Mouse (Mus musculus): ENCODE results near the gene Samd7.
"Not testable (repeated sequence)": the region's sequence is repeated elsewhere in the genome, so short reads cannot be mapped to it uniquely, and the experiment has no call there.

The Samd7 gene

DNA sequence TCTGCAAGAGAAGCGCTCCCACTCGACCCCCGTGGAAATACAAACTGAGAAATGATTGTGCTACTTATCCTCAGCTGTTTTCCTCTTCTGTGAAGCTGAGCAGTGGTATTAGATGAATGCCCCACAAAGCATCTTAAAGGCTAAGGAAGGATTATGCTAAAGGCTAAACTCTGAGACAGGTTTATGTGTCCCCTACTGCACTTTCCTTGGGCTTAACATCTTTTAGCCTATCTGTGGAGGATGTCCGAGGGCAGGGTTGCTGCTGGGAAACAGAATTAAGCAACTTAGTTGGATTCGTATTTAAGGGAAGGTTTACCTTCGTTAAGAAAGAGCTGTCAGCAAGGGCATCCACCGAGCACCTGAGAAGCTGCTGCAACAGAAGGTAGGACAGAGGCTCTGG, at the start of gene Samd7:
Gene Samd7, plus strand, starts transcription at position 288 of the 400 bp plus-strand sequence.
- DNase-seq: no peak

DNA sequence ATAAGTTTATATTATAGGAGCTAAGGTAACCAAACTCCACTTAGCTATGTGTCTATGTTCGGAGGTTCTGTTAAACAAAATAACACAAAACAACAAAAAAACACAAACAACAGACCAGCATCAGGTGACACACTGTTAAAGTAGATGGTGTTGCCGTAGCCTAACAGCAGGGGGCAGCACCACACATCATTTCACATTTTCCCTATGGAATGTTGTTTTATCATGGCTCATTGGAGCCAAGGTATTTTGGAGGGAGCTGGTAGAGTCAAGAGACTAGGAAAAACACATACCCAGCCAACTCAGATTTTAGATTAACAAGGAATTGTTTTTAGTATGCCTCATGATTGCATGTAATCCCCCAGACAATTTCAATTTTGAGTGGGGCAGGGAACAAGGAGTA, 49.7 kb upstream of the Samd7 start:
- peak; percentile 14 for DNase-seq

DNA sequence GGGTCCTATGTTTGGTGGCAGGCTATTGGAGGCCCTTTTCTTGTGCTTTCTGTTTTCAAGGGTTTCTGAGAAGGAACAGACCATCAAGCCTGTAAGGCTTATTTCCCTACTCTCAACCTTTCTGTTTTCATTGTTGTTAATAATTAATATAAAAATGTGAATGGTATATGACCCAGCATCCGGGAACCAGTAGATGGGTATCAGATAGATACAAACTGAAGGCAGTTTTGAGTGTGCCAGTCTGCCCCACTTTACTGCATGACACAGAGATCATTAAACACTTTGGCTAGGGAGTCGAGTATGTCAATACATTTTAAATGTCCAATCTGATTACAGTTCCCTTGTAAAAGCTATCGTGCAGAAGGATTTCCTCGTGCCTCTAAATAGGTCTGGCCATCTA, 48.2 kb upstream of the Samd7 start:
- no peak for DNase-seq

DNA sequence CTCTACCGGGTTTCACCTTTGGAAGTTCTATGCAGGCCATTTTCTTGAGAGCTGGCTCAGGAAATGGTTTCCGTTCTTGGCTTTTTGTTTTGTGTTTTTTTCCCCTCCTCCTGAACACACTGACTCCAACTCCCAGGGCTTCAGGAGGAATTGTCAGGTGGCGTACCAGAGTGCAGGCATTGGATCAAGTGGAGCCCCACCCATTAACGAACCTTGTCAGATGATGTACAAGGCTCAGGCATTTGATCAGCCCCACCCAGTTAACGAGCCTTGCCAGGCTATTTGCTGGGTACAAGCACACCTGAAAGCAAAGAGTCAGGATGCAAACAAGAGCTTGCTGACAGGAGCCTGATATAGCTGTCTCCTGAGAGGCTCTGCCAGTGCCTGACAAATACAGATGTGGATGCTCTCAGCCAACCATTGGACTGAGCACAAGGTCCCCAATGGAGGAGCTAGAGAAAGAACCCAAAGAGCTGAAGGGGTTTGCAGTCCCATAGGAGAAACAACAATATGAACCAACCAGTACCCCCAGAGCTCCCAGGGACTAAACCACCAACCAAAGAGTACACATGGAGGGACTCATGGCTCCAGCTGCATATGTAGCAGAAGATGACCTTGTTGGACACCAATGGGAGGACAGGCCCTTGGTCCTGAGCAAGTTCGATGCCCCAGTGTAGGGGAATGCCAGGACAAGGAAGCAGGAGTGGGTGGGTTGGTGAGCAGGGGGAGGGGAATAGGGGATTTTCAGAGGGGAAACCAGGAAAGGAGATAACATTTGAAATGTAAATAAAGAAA, 46.2 kb upstream of the Samd7 start, which contains the start of gene Lrrc31:
Gene Lrrc31, minus strand, starts transcription at position 133 of the 795 bp plus-strand sequence.
- not testable (repeated sequence) for DNase-seq

DNA sequence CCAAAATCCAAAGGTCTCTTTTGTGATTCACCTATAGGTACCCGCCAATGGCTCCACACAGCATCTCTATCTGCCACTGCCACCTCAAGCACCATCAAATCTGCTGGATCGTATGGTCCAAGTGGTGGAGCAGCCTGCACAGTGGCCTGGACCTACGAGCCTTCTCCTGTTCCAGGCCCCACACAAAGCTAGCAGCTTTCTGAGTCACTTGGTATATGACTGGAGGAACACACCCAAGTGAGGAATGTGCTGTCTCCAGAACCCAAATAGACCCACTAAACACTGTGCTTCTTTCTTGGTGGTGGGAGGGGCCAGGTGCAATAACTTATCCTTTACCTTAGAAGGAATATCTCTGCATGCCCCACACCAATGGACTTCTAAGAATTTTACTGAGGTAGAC, 40.1 kb upstream of the Samd7 start:
- no peak for DNase-seq

DNA sequence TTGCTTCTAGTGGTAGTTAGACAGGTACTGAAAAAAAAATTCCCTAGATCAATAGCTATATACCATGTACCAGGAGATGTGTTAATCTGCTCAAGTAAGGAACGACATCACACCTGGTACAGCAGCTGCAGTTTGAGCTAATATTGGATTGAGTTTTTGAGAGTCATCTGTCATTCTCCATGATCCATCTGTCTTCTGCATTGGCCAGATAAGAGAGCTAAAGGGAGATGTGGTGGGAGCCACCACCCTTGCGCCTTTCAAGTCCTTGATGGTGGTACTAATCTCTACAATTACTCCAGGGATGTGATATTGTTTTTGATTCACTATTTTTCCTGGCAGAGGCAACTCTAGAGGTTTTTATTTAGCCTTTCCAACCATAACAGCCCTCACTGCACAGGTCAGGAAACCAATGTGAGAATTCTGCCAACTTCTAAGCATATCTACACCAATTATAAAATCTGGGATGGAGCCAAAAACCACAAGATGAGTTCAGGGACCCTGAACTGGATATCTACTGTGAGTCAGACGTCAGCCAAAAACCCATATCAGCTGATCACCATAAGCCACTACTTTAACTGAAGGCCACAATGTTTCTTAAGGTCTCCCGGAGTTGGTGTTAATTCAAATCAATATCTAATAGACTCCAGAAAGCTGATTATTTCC, 39.3 kb upstream of the Samd7 start:
- DNase-seq: no peak

DNA sequence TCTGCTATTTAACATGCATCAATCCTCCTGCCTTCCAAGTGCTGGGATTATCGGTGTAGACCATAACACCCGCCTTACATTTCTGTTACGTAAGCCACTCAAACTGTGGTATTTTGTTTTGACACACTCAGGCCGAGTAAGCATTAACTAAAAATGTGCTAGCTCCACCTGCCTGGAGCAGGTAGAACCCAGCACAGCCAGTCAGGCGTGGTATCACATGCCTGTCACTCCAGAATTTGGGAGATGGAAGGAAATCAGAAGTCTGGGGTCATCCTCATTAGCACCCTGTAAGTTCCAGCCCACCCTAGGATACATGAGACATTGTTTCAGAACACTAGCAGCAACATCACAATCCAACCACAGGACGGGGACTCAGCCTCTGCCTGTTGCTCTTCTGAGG, 35.9 kb upstream of the Samd7 start:
- no peak for DNase-seq

DNA sequence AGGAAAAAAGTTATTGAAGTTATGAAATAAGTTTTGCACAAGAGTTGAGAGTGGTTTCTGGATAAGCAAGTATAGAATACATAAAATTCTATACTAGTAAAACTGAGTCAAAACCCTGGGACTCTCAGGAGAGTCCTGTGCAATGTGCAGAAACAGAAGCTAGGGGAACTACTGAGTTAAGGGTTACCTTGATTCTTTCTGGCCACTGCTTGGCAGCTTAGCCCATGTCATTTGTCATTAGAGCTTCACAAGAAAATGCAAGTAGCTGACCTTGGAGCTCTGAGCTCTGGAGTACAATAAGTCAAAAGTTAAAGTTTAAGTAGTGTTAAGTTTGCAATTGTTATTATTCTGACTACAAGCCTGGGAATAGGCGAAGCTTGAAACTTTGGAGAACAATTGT, 32.8 kb upstream of the Samd7 start:
- DNase-seq: no peak

DNA sequence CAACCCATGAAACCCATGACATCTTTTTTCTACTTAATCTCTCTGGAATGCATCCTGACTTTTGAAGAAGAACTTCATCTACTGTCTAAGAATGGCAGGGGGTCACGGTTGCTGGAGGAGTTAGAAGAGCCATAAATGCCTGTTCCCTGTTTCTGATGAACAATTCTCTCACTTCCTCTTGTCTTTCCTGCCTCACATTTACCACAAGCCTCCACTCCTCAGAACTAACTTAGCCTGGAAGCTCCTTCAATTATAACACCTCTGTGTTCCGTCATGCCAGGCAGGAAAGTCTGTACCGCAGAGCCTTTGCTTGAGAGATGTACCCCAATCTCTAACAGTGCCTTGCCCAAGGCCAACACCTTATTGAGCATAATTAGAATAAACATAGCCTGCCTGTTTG, 27.4 kb upstream of the Samd7 start:
- DNase-seq: no peak

DNA sequence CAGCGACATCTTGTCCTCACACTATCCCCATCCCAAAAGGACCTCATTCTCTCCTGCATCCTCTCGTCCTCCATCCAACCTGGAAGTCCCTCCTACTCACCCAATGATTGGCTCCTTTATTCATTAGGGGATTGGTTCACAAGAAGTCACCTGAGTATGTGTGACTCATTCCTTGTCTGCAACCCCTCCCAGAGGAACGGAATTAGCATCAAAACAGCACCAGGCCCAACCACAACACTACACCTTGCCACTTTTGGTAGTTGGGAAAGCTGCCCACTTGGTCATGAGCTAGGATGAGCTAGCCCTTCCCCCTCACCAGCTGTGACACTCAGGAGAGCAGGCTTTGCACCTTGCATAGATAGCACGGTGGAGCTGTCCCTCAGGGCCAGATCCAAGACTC, 24.1 kb upstream of the Samd7 start:
- no peak for DNase-seq

DNA sequence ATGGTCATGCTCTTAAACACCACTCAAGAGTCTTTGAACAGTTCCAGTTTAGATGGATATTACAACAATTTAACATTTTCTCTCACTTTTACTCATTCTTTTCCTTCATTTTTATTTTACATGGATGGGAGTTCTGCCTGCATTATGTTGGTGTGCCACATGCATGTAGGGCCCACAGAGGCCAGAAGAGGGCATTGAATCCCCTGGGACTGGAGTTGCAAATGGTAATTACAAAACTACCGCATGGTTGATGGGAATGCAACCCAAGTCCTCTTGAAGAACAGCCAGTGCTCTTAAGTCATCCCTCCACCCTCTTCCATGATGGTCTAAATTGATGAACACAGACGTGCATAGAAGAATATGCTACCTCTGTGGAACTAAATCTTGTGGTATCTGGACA, 23.6 kb upstream of the Samd7 start:
- DNase-seq: no peak

DNA sequence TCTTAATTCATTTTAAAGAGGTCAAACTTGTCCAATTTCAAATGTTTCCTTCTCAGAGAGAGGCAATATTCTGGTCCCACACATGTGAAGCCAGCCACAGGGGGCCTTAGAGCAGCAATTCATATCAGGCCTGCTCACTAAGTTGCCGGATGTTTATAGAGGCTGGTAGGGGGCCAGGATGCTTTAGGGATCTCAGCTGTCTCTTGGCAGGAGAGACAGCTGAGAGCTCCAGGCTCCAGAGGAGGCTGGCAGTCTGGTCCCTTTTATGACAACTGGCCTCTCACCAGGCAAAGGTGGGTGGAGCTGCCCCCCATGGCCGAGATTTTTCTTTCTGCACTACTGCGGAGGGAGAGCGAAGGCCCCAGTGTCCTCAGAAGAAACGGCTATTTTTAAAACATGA, 22.9 kb upstream of the Samd7 start:
- DNase-seq: no peak

DNA sequence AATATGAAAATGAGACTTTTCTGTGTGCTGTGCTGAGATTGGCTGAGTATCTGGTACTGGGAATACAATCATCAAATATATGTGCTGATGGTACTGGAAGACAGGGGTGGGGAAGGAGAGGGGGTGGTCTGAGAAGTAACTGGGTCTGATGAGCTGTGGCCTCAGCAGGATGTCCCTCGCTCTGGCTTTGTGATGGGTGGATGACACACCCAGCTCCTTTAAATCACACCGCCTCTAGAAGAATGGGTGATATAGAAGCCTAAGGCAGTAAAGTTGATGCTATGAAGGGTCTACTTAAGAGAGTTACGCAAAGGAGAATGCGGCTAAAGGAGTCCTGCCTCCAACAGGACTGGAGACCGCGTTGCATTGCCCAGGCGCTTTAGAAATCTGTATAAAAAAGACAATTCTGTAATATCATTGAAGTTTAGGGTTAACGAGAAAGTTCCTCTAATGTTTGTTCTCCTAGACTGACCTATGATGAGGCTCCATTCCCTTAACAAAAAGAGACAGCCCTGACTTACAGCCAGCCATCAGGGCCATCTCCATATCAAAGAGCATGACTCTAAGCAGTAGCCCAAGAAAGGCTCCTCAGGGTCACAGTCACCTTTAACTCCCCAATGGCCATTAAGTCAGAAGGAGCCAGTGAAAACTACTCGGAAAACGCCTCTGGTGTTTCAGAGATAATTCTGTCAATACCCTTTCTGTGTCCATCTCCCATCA, 21.8 kb upstream of the Samd7 start:
- no peak for DNase-seq

DNA sequence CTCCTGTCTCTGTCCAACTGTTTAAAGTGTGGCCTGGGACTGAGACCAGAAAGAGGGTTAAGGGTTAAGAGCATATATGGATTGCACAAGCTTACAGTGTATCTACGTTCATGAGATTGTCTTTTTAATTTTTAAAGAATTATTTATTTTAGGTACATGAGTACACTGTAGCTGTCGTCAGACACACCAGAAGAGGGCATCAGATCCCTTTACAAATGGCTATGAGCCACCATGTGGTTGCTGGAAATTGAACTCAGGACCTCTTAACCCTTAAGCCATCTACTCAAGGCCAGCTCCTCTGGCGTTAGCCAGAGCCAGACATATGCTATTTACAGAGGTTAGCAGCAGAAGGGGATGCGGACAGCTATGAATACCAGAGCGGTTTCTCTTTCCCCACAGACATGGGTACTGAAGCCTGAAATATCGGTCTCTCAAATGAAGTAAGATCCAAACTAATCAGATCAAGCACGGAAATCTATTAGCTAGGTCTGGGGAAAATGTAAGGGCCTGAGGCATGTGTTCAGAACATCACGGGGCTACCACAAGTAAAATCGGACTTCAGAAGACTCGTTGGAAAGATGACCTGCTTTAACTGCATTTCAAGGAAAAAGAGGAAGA, 21.1 kb upstream of the Samd7 start:
- no peak for DNase-seq

DNA sequence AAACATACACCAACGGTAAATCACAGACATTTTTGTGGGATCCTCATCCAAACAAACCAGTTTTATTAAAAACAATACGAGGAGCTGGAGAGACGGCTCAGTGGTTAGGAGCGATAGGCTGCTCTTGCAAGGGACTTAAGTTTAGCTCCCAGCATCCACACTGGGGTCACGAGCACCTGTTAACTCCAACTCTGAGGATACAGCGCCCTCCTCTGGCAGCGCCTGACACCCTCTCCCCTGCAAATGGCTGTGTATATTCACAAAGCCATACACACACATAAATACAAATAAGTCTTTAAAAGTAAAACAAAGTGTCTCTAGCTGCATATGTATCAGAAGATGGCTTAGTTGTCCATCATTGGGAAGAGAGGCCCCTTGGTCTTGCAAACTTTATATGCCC, 20.6 kb upstream of the Samd7 start:
- DNase-seq: no peak

DNA sequence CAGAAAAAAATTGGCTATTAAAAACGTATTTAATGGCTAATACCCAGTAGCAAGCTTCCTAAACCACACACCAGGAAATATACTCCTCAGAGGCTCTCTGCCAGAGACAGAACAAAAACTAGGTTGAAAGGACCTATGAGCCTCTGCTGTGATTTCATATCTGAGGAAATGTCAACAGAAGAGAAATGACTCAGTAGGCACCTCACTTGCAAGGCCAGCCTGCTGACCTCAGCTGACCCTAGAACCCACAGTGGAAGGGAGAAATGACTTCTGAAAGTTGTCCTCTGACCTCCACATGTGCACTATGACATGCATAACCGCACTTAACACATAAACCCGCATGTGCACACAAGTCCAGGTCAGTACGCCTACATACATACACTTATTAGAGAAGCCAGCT, 18.9 kb upstream of the Samd7 start:
- DNase-seq: no peak

DNA sequence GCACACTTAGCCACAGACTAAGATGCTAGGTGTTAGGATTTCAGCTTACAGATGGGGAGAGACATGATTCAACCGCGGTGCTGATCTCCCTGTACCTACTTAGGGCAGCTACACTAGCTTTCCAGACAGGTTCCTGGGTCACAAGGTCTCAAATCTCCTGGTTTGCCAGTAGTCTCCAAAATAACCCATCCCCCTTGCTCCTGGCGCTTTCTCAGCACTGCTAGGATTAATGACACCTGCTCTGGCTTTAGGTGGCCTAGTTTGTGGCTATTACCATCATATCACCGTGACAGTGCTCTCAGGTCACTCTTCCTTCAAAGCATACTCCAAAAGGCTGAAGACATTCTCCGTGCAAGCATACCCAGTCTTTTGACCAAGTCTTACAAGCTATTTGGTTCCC, 17.0 kb upstream of the Samd7 start:
- no peak for DNase-seq

DNA sequence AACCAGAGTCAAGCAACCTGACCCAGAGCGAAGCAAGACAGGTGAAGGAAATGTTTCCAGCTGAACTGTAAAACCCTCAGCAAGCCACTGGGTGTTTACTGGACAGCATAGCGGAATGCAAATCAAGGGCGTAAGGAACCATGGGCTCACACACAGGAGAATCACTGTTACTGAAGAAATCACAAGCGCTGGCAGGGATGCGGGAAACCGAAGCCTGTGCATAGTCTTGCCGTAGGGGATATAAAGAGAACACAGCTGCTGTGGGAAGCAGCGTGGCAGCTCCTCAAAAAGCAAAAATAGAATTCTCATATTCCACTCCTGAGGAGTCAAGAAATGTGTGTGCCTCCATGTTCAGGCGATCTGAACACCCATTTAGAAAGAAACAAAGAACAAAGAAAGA, 9.3 kb upstream of the Samd7 start:
- no peak for DNase-seq

DNA sequence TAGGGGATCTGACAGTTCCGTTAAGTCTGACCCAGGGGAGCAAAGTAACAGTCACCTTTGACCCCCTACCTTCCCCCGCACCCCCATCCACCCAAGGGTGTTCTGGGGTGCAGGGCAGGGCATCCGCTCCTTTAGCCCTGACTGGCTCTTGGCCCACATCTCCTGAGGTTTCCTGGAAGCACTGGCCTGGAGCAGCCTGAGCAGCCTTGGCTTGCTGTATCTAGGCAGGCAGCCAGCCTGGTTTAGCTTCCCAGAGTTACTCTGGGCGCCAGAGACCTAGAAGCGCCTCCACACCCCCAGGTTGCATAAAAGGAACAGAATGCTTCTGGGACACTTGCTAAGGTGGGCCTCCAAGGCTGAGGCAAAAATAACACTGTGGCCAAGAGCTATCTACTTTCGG, 4.8 kb upstream of the Samd7 start:
- peak; percentile 3 for DNase-seq

DNA sequence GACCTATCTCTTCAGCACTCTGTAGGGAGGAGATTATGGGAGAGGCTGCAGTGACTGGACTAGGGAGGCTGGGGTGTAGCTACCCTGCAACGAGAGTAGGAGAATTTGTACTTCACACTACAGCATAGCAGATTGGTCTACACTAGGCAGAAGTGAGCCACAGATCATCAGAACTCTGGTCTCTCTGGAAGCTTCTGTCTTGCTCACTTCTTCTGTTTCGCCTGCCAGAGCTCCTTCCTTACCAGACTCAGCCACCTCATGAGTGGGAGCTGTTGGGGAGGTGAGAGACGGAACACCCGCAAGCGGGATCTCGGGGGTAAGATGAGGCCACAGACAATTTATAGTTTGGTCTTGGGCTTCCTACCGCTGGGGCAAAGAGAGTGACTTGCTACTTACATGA, 3.2 kb upstream of the Samd7 start:
- no peak for DNase-seq

DNA sequence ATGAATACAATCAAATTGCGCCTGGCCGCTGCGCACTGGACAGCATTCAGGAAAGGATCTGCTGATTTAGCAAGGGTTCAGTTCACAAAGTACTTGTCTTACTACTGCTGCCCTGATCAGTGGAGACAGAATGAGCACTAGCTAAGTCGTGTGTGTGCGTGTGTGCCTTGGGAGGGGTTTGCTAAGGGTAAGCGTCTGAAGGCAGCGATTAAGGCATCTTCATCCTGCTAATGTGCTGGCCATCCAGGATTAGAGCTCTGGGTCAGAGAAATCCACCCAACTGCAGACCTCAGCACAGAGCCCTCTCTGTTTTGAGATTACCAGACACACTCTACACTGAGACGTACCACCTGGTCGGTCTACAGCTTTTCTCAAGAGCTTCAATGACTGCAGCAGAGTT, 2.2 kb downstream of the Samd7 start:
- no peak for DNase-seq

DNA sequence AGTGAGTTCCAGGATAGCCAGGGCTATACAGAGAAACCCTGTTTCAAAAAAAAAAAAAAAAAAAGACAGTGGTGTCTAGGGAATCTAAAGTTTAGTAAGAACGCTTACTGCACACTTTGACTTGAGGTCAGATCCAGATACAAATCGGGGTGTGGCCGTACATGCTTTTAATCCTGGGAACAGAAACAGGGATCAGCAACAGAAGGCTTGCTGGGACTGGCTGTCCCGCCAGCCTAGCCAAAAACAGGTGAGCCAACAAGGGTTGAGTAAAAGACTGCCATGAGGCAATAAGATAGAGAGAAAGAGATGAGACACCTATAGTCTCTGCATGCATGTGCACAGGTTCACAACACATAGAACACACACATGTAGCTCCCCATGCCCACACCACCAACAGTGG, 8.6 kb downstream of the Samd7 start:
- DNase-seq: no peak

DNA sequence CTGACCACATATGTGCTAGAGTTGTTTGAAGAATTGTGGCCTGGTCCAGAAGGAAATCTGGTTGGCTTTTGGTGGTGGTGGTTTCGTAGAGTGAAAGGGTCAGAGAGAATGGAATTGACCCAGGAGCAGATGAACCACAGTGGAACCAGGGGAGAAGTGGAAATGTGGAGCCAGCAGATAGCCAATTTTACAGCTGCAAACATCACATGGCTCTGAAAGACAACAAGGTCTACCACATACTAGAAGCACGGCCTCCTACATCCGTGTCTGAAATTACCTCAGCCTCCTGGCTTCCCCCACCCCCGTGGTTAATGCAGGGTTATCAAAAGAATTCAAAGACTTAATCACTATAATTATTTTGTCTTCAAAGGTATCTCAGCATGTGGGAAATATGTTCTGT, 18.8 kb downstream of the Samd7 start:
- no peak for DNase-seq

All from cerebellum, adult 11 months (tissue).